Mouse (Mus musculus) thymus, postnatal 10 days (tissue): Measurements from ENCODE around the gene 1110008L16Rik.
"Not testable (repeated sequence)": the region's sequence is repeated elsewhere in the genome, so short reads cannot be mapped to it uniquely, and the experiment has no call there.

Source experiments
- DNase-seq, 2 experiments: peaks; one replicate each; pipeline ENCODE4 v3.0.0; 2021; ENCODE audit warnings: low spot score in 2 of 2

The 1110008L16Rik gene

GRCm38 (mm10) chr12:55299336-55299735, at the start of gene 1110008L16Rik:
Gene 1110008L16Rik, plus strand, starts transcription at chr12:55299577.
- no peak for DNase-seq

- not testable (repeated sequence) for DNase-seq
Observed at GRCm38 (mm10) chr12:55261950-55262349, 37.4 kb upstream of the 1110008L16Rik start.

DNA sequence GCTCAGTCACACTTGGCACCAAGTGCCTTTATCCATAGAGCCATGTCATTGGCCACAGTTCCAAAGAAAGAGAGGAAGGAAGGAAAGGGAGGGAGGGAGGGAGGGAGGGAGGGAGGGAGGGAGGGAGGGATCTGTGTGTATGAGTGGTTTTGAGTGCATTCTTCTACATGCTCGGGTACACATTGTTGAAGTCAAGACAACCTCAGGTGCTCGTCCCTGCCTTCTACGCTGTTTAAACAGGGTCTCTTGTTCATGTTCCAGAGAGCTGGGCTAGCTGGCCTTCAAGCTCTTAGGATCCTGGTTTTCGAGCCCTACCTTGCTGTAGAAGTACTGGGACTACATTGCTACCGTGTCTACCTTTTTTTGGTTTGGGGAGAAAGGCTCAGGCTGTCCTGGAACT, 36.0 kb upstream of the 1110008L16Rik start:
- DNase-seq = not testable (repeated sequence)

DNA sequence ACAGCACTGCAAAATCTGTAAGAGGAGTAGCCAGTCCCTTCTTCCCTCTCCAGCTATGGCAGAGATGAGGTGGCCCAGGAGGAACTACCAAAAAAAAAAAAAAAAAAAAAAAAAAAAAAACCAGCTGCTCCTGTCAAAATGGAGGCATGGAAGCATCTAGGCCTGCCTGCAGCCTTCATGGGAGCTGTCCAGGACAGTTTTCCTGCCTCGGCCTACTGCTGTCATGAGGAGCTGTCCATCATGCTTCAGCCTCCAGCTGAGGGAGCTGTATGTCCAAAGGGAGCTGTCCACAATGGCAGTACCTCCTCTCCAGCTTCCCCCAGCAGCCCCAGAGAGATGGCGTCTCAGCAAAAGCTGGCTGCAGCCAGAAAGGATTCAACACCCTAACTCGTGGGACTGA, 27.1 kb upstream of the 1110008L16Rik start:
- DNase-seq = no peak

- DNase-seq = not testable (repeated sequence)
Observed at GRCm38 (mm10) chr12:55277583-55277982, 21.8 kb upstream of the 1110008L16Rik start.

- DNase-seq = no peak
Observed at GRCm38 (mm10) chr12:55298112-55298511, 1.3 kb upstream of the 1110008L16Rik start.

DNA sequence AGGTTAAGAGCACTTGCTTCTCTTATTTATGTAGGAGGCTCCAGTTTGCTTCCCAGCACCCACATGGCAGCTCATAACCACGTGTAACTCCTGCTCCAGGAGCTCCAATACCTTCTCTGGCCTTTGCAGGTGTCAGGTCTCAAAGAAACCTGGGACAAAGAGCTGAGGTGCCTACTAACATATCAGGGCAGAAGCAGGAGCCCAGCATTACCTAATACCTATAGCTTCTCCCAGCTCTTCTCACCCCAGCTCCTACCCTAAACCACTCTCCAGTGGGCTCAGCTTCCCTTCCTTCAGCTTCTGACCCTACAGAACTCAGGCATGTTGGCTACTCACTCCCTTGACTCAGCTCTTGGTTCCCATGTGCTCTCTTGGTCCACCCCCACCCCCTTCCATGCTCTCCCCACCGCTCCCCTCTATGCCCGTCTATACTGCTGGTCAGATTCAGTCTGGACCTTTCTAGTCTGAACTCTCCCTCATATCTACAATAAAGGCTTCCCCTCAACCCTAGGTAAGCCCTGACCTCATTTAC, 1.5 kb downstream of the 1110008L16Rik start:
- no peak for DNase-seq

DNA sequence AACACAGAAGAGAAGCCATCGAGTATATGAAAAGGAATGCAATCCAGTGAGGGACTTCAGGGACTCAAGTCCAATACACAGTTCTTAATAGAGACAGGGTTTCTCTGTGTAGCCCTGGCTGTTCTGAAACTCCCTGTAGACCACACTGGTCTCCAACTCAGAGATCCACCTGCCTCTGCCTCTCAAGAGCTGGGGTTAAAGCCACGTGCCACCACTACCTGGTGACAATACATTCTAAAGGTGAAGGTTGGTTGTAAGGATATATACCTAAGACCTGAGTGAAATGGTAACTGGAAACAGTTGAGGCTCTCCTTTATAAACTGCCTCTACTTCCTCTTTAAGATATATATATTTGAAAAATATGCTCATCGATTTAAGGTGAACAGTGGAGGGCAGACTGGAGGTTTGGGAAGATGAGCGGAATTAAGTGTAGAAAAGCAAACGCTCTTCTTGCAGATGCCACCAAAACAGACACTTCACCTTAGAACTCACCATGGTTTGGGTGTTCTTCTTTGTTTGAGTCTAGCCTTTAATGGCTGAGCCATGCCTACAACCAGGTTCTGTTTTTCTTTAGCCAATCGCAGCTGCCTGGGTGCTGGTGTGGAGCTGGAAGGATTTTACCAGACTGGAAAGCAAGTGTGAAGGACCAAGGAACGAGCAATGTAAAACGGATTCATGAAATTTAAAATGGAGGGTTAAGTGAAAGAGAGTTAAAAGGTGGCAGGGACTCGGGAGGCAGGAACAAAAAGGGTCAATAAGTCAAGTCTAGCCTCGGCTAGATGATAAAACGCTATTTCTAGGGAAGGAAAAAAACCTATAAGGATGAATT, 2.3 kb downstream of the 1110008L16Rik start:
- DNase-seq = no peak

GRCm38 (mm10) chr12:55302485-55303441, 3.4 kb downstream of the 1110008L16Rik start, which contains the start of gene Ppp2r3c:
Gene Ppp2r3c, minus strand, starts transcription at chr12:55302998.
- peak; percentile 84 to 85 for DNase-seq

GRCm38 (mm10) chr12:55306371-55306770, 7.0 kb downstream of the 1110008L16Rik start:
- DNase-seq = no peak

DNA sequence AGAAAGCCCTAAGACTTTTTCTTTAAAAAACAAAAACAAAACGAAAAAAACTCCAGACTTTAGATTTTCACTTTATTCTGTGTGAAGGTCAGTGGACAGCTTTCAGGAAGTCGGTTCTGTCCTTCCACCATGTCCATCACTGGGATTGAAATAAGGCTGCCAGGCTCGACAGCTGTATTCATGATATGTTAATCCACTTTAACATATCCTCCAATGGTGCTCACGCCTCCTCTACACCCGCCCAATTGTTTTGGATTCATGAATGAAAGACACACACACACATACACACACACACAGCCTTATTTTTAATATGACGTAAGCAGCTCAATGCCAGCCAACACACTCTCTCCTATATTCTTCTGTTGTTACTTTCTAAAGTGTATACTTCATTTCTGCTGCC, 8.2 kb downstream of the 1110008L16Rik start:
- DNase-seq = no peak

- DNase-seq = no peak
Observed at GRCm38 (mm10) chr12:55308731-55309130, 9.4 kb downstream of the 1110008L16Rik start.

DNA sequence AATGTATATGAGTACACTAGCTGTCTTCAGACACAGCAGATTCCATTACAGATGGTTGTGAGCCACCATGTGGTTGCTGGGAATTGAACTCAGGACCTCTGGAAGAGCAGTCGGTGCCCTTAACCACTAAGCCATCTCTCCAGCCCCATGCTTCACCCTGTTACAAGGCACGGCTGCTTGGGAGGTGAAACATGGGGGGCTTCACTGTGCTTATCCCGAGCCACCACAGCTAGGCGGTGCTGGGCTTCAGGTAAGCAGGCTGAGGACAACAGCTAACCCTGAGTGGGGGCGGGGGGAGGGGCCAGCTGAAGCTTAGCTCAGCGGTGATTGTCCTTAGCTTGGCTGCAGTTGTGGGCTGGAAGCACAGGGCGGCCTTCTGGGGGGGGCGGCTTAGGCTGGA, 10.1 kb downstream of the 1110008L16Rik start:
- DNase-seq = no peak

DNA sequence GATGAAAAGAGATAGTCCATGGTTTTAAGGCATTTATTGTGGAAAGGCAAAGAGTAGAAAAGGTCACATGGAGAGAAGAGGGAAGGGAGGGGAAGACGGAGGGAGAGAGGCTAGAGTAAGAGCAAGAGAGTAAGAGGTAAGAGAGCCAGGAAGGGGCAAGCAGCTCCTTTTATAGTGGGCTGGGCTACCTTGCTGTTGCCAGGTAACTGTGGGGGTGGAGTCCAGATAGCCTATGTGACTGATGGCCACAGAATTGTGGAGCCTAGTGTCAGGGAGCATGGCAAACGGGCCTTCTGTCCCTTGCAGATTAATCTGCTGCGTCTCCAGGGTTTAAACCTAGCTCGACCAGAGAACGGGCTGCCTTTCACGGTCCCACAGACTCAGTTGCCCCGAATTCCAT, 12.5 kb downstream of the 1110008L16Rik start:
- DNase-seq = no peak

DNA sequence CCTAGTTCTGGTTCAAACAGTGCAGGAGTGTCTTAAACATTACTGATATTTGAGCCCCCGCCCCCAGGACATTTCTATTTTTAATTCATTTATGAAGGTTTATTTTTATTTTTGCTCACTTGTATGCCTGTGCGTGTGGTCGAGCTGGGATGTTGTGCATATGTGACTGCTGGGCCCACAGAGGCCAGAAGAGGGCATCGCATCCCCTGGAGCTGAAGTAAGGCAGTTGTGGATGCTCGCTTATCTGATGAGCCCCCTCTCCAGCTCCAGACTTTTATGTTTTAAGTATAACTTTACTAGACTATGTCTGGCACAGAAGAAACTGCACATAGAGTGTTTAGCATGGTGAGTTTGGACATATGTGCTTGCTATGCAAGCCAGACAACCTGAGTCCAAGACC, 14.5 kb downstream of the 1110008L16Rik start:
- no peak for DNase-seq

GRCm38 (mm10) chr12:55315192-55315591, 15.8 kb downstream of the 1110008L16Rik start:
- DNase-seq = peak; percentile 74 to 91

DNA sequence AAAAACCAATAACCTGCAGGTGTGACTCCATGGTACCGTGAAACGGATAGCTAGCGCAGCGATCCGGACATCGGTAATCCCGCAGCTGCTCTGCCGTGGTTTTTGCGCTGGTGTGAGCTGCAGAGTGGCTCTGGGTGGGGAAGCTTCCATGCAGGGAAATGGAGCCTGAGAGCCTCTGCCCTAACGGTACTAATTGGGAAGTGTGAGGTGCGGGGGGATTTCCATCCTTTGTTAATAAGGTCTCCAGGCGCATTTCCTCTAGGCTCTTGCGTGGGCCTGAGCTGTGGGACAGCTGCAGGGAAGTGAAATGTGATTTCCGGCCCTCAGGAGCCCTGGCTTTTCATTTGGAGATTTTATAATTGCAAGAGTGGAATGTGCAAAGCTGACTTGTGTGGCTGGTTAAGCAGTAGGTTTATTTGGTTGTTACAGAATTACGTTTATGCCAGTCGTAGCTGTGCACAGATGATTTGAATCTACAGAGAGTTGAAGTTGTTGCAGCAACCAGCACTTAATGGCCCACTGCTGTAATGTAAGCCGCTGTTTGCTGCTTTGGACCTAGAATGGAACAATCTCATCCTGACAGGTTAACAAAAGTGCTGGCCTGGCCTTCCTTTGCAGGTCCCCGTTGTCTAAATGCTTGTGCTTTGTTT, 22.4 kb downstream of the 1110008L16Rik start:
- no peak for DNase-seq

GRCm38 (mm10) chr12:55325702-55326101, 26.3 kb downstream of the 1110008L16Rik start:
- DNase-seq = no peak

GRCm38 (mm10) chr12:55328784-55329183, 29.4 kb downstream of the 1110008L16Rik start:
- DNase-seq = no peak

GRCm38 (mm10) chr12:55329351-55329750, 30.0 kb downstream of the 1110008L16Rik start:
- no peak for DNase-seq

DNA sequence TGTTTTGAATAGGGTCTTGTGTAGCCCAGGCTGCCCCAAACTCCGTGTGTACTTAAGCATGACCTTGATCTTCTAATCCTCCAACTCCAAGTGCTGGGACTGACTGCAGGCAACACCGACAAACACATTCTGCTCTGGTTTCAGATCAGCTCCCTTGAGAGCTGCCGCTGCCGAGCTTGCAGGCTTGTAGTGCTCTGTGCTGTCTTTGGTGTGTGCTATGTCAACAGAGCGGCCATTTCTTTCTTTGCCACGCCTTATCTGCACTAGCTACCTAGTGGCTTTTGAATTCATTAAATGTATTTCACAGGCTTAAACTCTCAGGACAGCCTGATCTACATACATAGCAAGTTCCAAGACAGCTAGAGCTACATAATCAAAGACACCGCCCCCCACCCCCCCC, 34.3 kb downstream of the 1110008L16Rik start:
- DNase-seq = no peak

GRCm38 (mm10) chr12:55338490-55338889, 39.1 kb downstream of the 1110008L16Rik start:
- DNase-seq = not testable (repeated sequence)
